Mouse (Mus musculus) inflammation-experienced regulatory T-cells, adult 16 weeks (primary cell): ENCODE data around the gene Supt7l. TPM values are rescaled to one million over a fixed set of nuclear protein-coding genes. Genes with fewer than 3 reads are reported as not detected.

ENCODE experiments used
- polyA plus RNA-seq: library from polyadenylated mRNA; unstranded; fragments of 100-300 nt; shearing (Covaris generic); gene quantifications from one replicate; pipeline ENCODE4 v1.2.1, GENCODE M21; 2017

The Supt7l gene
- 27.7 TPM for polyA plus RNA-seq

DNA sequence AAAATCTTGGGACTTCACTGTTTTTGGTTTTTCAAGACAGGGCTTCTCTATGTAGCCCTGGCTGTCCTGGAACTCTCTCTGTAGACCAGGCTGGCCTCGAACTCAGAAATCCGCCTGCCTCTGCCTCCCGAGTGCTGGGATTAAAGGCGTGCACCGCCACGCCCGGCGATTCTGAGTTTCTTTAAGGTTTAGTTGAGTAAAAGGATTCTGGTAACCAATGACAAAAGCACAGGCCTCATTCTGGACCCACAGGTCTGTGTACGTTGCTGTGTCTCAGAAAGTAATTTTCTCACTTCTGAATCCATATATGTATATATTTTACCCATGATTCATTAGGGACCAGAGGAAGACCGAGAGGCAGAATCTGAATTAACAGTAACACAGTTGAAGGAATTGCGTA, at the start of gene Supt7l:
Supt7l (minus strand) TSS at position 101 of the 400 bp plus-strand sequence.

DNA sequence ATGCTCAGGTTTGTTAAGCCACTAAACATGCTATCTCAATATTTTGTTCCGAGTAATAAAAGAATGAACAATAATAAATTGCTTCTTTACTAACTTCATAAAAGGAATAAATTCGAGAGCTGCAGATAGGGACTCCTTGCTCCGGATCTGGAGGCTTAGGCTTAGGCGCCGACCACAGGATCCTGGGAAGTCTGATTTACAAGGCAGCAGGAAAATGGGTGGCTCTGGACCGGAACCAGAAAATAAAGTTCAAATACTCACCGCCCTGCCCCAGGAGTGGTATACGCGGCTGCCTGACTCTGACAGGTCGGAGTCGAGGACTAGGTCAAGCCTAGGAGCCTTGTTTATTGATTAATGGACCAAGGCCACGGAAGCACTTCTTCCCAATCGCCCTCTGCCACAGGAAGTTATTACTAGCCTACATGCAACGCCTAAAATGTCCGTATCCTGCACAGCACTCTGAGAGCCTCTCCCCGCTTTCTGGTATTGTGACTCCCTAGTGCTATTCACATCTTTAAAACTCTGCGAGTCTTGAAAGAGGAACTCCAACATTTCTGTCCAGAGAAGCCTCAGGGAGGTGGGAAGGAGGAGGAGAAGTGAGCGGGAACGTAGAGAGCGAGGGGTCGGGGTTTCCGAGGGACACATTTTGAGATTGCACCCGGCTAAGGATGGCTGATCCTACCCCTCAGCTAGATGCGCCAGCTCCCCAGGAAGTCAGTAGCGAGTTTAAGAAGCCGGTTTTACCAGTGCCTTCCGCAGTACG, 1.1 kb downstream of the Supt7l start, which contains the start of gene Slc4a1ap:
Slc4a1ap (plus strand) TSS at position 642 of the 763 bp plus-strand sequence.

DNA sequence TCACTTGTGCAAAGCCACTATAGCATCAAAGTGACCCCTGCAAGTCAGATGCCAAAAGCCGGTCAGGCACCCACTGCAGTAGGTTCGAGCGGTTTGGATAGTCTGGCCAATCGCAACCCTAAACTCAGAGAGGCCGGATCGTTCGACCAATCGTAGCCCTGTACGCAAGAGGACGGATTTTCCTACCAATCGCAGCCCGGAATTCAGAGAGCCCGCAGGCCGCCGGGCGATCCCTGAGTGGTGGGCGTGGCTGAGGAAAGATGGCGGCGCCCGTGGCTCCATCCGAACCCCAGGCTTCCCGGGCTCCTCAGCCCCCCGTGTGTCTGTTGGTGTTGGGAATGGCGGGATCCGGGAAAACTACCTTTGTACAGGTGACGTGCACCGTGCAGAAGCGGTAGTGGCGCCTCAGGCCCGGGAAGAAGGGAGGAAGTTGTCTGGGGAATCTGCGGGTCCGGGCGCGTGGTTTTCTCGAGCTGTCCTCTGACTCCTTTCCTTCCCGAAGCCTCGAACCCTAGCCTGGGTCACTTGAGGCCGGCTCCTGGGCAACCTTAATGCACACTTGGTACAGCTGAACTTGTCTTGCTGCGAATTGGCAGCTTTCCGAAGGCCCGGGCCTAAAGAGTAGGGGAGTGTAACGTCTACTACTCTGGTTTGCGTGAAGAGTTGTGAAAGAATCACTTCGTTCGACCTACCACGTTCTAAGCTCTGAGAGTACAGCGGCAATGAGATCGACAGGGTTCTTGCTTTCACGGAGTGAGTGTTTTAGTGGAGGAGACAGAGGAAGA, 32.9 kb downstream of the Supt7l start, which contains the start of gene Gpn1:
Gpn1 (plus strand) TSS at position 229 of the 785 bp plus-strand sequence.

DNA sequence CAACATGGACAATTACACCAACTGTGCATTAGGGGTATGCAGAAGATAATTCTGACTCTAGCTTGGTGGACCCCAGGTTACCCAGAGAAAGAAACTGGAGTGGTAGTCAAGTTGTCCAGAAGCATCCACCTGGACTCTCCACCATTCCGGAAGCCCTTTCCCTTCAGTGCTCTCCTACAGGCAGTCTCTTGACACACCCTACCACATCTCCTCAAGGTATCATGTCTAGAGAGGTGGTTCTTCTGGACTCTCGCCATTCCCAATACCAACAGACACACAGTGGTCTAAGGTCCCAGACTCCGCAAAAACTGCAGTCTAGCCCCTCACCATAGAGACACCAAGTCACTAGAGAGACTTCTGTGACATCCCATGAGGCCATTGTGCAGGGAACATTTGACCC, 42.2 kb downstream of the Supt7l start, which contains the start of gene 4930548H24Rik:
4930548H24Rik (plus strand) TSS at position 301 of the 400 bp plus-strand sequence.

Other genes with a start within 250 kb of the Supt7l start
- gene Ift172, start 236.7 kb downstream of the Supt7l start, polyA plus RNA-seq: 10.7 TPM
- not detected for gene Fndc4, start 231.7 kb downstream of the Supt7l start, polyA plus RNA-seq
- gene Gckr, start 230.4 kb downstream of the Supt7l start, polyA plus RNA-seq: not detected
- 63.9 TPM for gene Zfp512, start 75.4 kb downstream of the Supt7l start, polyA plus RNA-seq
- 0.17 TPM for gene 4930548H24Rik, start 42.1 kb downstream of the Supt7l start, polyA plus RNA-seq
- gene Gpn1, start 33.1 kb downstream of the Supt7l start, polyA plus RNA-seq: 47.4 TPM
- 57.0 TPM for gene Slc4a1ap, start 812 bp downstream of the Supt7l start, polyA plus RNA-seq
- gene Mrpl33, start 69.1 kb upstream of the Supt7l start, polyA plus RNA-seq: 221 TPM
- 20.0 TPM for gene Rbks, start 169.8 kb upstream of the Supt7l start, polyA plus RNA-seq
- gene Babam2, start 169.9 kb upstream of the Supt7l start, polyA plus RNA-seq: 60.7 TPM